Mouse (Mus musculus): ENCODE data around the gene Cyp2j13. TPM values are rescaled to one million over a fixed set of nuclear protein-coding genes. Genes with fewer than 3 reads are reported as not detected.
"Not testable (repeated sequence)": the region's sequence is repeated elsewhere in the genome, so short reads cannot be mapped to it uniquely, and the experiment has no call there.

Gene Cyp2j13
- not detected in 2 replicates for total RNA-seq (2012; rRNA removed)
- polyA plus RNA-seq (2012; ENCODE audit: insufficient read depth in 1 of 2, insufficient read length in 2 of 2, low read depth in 1 of 2, low replicate concordance in 2 of 2, missing spikeins in 1 of 2) = not detected

GRCm38 (mm10) chr4:96077261-96078125, at the start of gene Cyp2j13:
Gene Cyp2j13, minus strand, starts transcription at chr4:96077546.
- no peak for DNase-seq (ENCODE audit: low read depth, low spot score)
- no peaks in the 10 kb centered on the region for H3K79me2 ChIP-seq (ENCODE audit: control insufficient read depth, insufficient read depth, low read length, poor library complexity)
- H3K9me3 ChIP-seq (replicated peaks; ENCODE audit: insufficient read depth, low read length) = no peaks in the 10 kb centered on the region
- H3K9ac ChIP-seq (ENCODE audit: control insufficient read depth, low read depth, low read length, poor library complexity, severe bottlenecking) = no peak within 1 kb of the TSS
- no peak within 1 kb of the TSS for H3K4me3 ChIP-seq (ENCODE audit: control insufficient read depth in 1 of 2, insufficient read depth in 1 of 2, low read depth in 2 of 2, low read length in 2 of 2)
- no peaks in the 10 kb centered on the region for H3K4me1 ChIP-seq (ENCODE audit: control insufficient read depth in 1 of 2, insufficient read depth in 2 of 2, low read length in 2 of 2)
- no peaks in the 10 kb centered on the region for H3K36me3 ChIP-seq (ENCODE audit: control insufficient read depth in 1 of 2, insufficient read depth in 2 of 2, low read length in 2 of 2)
- no peak within 1 kb of the TSS for H3K27ac ChIP-seq (ENCODE audit: control insufficient read depth, low read depth, low read length)
- no peak for TF ChIP-seq RAD21 (IDR thresholded peaks at IDR 0.05; ENCODE audit: low read depth, low read length)
- TF ChIP-seq CHD2 (IDR thresholded peaks at IDR 0.05; ENCODE audit: low read length) = no peak
- no peak for TF ChIP-seq POLR2A (IDR thresholded peaks at IDR 0.05; ENCODE audit: control insufficient read depth in 1 of 2, insufficient read depth in 1 of 2, low read depth in 1 of 2, low read length in 2 of 2, poor library complexity in 1 of 2)
- TF ChIP-seq POLR2AphosphoS2 (IDR thresholded peaks at IDR 0.05; ENCODE audit: low read length) = no peak
- no peak for TF ChIP-seq BHLHE40 (IDR thresholded peaks at IDR 0.05; ENCODE audit: borderline replicate concordance, low read depth, low read length)
- no peak for TF ChIP-seq NRF1 (IDR thresholded peaks at IDR 0.05; ENCODE audit: insufficient read depth, low read depth, low read length, poor library complexity, severe bottlenecking)
- no peak for TF ChIP-seq NELFE (IDR thresholded peaks at IDR 0.05; ENCODE audit: low read depth, low read length)
- TF ChIP-seq ZMIZ1 (IDR thresholded peaks at IDR 0.05; ENCODE audit: low read depth, low read length) = no peak
- no peak for TF ChIP-seq USF2 (IDR thresholded peaks at IDR 0.05; ENCODE audit: borderline replicate concordance in 1 of 2, insufficient read depth in 1 of 2, low read depth in 1 of 2, low read length in 2 of 2)
- H3K27me3 ChIP-seq (ENCODE audit: control insufficient read depth in 1 of 2, insufficient read depth in 2 of 2, low read length in 2 of 2) = no peaks in the 10 kb centered on the region

DNA sequence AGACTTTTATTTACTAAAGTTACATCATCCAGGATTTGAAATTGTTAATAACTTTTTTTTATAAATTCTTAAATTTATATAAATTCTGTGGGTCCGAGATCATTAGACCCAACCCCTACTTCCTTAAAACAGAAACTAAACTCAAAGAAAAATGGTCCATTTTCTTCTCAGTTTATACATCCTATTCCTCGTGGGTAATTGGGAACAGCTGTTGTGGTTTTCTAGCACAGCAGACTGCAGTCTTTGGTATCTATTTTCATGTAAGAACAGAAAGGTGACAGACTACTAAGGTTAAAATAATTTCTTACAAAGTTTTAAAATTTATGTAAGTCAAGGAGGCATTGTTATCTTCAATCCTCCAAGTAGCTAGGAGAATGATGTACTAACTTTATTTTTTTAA, 19.5 kb upstream of the Cyp2j13 start:
- Histone ChIP-seq H3K27ac (ENCODE audit: control insufficient read depth, low read depth, low read length) (no peak overlapping the region), H3K9ac (ENCODE audit: control insufficient read depth, low read depth, low read length, poor library complexity, severe bottlenecking) (no peak overlapping the region), H3K9me3 (replicated peaks; ENCODE audit: insufficient read depth, low read length) (no peaks in the 10 kb centered on the region), H3K36me3 (ENCODE audit: control insufficient read depth in 1 of 2, insufficient read depth in 2 of 2, low read length in 2 of 2) (no peaks in the 10 kb centered on the region), H3K79me2 (ENCODE audit: control insufficient read depth, insufficient read depth, low read length, poor library complexity) (no peaks in the 10 kb centered on the region), H3K4me3 (ENCODE audit: control insufficient read depth in 1 of 2, insufficient read depth in 1 of 2, low read depth in 2 of 2, low read length in 2 of 2) (no peak overlapping the region), H3K4me1 (ENCODE audit: control insufficient read depth in 1 of 2, insufficient read depth in 2 of 2, low read length in 2 of 2) (no peaks in the 10 kb centered on the region), H3K27me3 (ENCODE audit: control insufficient read depth in 1 of 2, insufficient read depth in 2 of 2, low read length in 2 of 2) (no peaks in the 10 kb centered on the region)
- no peak for TF ChIP-seq MYB (IDR thresholded peaks at IDR 0.05; ENCODE audit: low read depth, low read length)
- no peak for DNase-seq (ENCODE audit: low read depth, low spot score)

GRCm38 (mm10) chr4:96091869-96092268, 14.5 kb upstream of the Cyp2j13 start:
- no peak overlapping the region for H3K4me3 ChIP-seq (ENCODE audit: control insufficient read depth in 1 of 2, insufficient read depth in 1 of 2, low read depth in 2 of 2, low read length in 2 of 2)
- DNase-seq (ENCODE audit: low read depth, low spot score) = no peak

GRCm38 (mm10) chr4:96089356-96090048, 12.2 kb upstream of the Cyp2j13 start:
- DNase-seq (ENCODE audit: low read depth, low spot score); H3K79me2 ChIP-seq (ENCODE audit: control insufficient read depth, insufficient read depth, low read length, poor library complexity); H3K27ac ChIP-seq (ENCODE audit: control insufficient read depth, low read depth, low read length); H3K4me3 ChIP-seq (ENCODE audit: control insufficient read depth in 1 of 2, insufficient read depth in 1 of 2, low read depth in 2 of 2, low read length in 2 of 2); H3K27me3 ChIP-seq (ENCODE audit: control insufficient read depth in 1 of 2, insufficient read depth in 2 of 2, low read length in 2 of 2); H3K9me3 ChIP-seq (replicated peaks; ENCODE audit: insufficient read depth, low read length); H3K4me1 ChIP-seq (ENCODE audit: control insufficient read depth in 1 of 2, insufficient read depth in 2 of 2, low read length in 2 of 2); H3K36me3 ChIP-seq (ENCODE audit: control insufficient read depth in 1 of 2, insufficient read depth in 2 of 2, low read length in 2 of 2); H3K9ac ChIP-seq (ENCODE audit: control insufficient read depth, low read depth, low read length, poor library complexity, severe bottlenecking): not testable (repeated sequence)

More at GRCm38 (mm10) chr4:96091869-96092268, 14.5 kb upstream of the Cyp2j13 start:
- no peaks in the 10 kb centered on the region for H3K9me3 ChIP-seq (replicated peaks; ENCODE audit: insufficient read depth, low read length)
- no peaks in the 10 kb centered on the region for H3K27me3 ChIP-seq (ENCODE audit: control insufficient read depth in 1 of 2, insufficient read depth in 2 of 2, low read length in 2 of 2)
- H3K9ac ChIP-seq (ENCODE audit: control insufficient read depth, low read depth, low read length, poor library complexity, severe bottlenecking) = no peak overlapping the region
- H3K79me2 ChIP-seq (ENCODE audit: control insufficient read depth, insufficient read depth, low read length, poor library complexity) = no peaks in the 10 kb centered on the region
- no peak for TF ChIP-seq MAFK (IDR thresholded peaks at IDR 0.05; ENCODE audit: borderline replicate concordance, low read depth, low read length)
- no peak for TF ChIP-seq CTCF (IDR thresholded peaks at IDR 0.05 in 2 of 3, conservative IDR thresholded peaks at IDR 0.05 in 1 of 3; ENCODE audit: control insufficient read depth in 1 of 3, insufficient read depth in 1 of 3, low read depth in 2 of 3, low read length in 3 of 3, poor library complexity in 1 of 3, severe bottlenecking in 1 of 3)
- TF ChIP-seq E2F4 (IDR thresholded peaks at IDR 0.05; ENCODE audit: borderline replicate concordance, low read depth, low read length) = no peak
- no peak for TF ChIP-seq USF1 (IDR thresholded peaks at IDR 0.05; ENCODE audit: low read depth, low read length)
- no peak for TF ChIP-seq TAL1 (IDR thresholded peaks at IDR 0.05; ENCODE audit: low read length)
- TF ChIP-seq BHLHE40 (IDR thresholded peaks at IDR 0.05; ENCODE audit: borderline replicate concordance, low read depth, low read length) = no peak
- no peaks in the 10 kb centered on the region for H3K36me3 ChIP-seq (ENCODE audit: control insufficient read depth in 1 of 2, insufficient read depth in 2 of 2, low read length in 2 of 2)
- no peak overlapping the region for H3K27ac ChIP-seq (ENCODE audit: control insufficient read depth, low read depth, low read length)
- H3K4me1 ChIP-seq (ENCODE audit: control insufficient read depth in 1 of 2, insufficient read depth in 2 of 2, low read length in 2 of 2) = no peaks in the 10 kb centered on the region

All from MEL (cell line).